Mouse (Mus musculus): ENCODE results near the gene Cad.

The Cad gene

GRCm38 (mm10) chr5:31069810-31070209 lies 15.2 kb downstream of the Cad start:
- no peak for DNase-seq (ENCODE audit: low spot score in 2 of 2)

- DNase-seq (ENCODE audit: low spot score in 2 of 2), result no peak
Observed at GRCm38 (mm10) chr5:31071059-31071458, 16.5 kb downstream of the Cad start.

GRCm38 (mm10) chr5:31071821-31072220 lies 17.2 kb downstream of the Cad start:
- no peak for DNase-seq (ENCODE audit: low spot score in 2 of 2)

GRCm38 (mm10) chr5:31073176-31073575 lies 18.6 kb downstream of the Cad start:
- no peak for DNase-seq (ENCODE audit: low spot score in 2 of 2)

- no peak for DNase-seq (ENCODE audit: low spot score in 2 of 2)
Observed at GRCm38 (mm10) chr5:31076346-31076745, 21.8 kb downstream of the Cad start.

GRCm38 (mm10) chr5:31080059-31080794 lies 25.6 kb downstream of the Cad start:
- no peak for DNase-seq (ENCODE audit: low spot score in 2 of 2)

GRCm38 (mm10) chr5:31080795-31081164 lies 26.2 kb downstream of the Cad start:
- no peak for DNase-seq (ENCODE audit: low spot score in 2 of 2)

GRCm38 (mm10) chr5:31081386-31081785 lies 26.8 kb downstream of the Cad start:
- no peak for DNase-seq (ENCODE audit: low spot score in 2 of 2)

GRCm38 (mm10) chr5:31082355-31082754 lies 27.8 kb downstream of the Cad start:
- DNase-seq (ENCODE audit: low spot score in 2 of 2), result no peak

GRCm38 (mm10) chr5:31082935-31083625 lies 28.5 kb downstream of the Cad start:
- no peak for DNase-seq (ENCODE audit: low spot score in 2 of 2)

- no peak for DNase-seq (ENCODE audit: low spot score in 2 of 2)
Observed at GRCm38 (mm10) chr5:31083949-31084348, 29.4 kb downstream of the Cad start.

- DNase-seq (ENCODE audit: low spot score in 2 of 2), result no peak
Observed at GRCm38 (mm10) chr5:31086606-31087005, 32.0 kb downstream of the Cad start.

GRCm38 (mm10) chr5:31087131-31087530 lies 32.6 kb downstream of the Cad start:
- DNase-seq (ENCODE audit: low spot score in 2 of 2), result no peak

- no peak for DNase-seq (ENCODE audit: low spot score in 2 of 2)
Observed at GRCm38 (mm10) chr5:31092231-31092975, 37.8 kb downstream of the Cad start.

GRCm38 (mm10) chr5:31093151-31094041 lies 38.8 kb downstream of the Cad start:
- no peak for DNase-seq (ENCODE audit: low spot score in 2 of 2)

GRCm38 (mm10) chr5:31094100-31094798 lies 39.7 kb downstream of the Cad start:
- no peak for DNase-seq (ENCODE audit: low spot score in 2 of 2)

- DNase-seq (ENCODE audit: low spot score in 2 of 2), result no peak
Observed at GRCm38 (mm10) chr5:31094799-31095691, 40.5 kb downstream of the Cad start.

GRCm38 (mm10) chr5:31095711-31096480 lies 41.3 kb downstream of the Cad start:
- no peak for DNase-seq (ENCODE audit: low spot score in 2 of 2)

- DNase-seq (ENCODE audit: low spot score in 2 of 2), result no peak
Observed at GRCm38 (mm10) chr5:31105814-31106335, 51.3 kb downstream of the Cad start, which contains the start of gene Dnajc5g. Dnajc5g (plus strand) TSS chr5:31106285.

Data from frontal cortex, postnatal 25 days (tissue).